Mouse (Mus musculus) CH12.LX (cell line): ENCODE data around the gene Pitx3. TPM values are rescaled to one million over a fixed set of nuclear protein-coding genes. Genes with fewer than 3 reads are reported as not detected.
A peak's percentile ranks its signal among the peaks of the same experiment; 100 is the strongest.
"Not testable (repeated sequence)": the region's sequence is repeated elsewhere in the genome, so short reads cannot be mapped to it uniquely, and the experiment has no call there.

Experiments used
- DNase-seq: peaks from one replicate; pipeline ENCODE4 v3.0.0-alpha.2; 2013; ENCODE audit errors: extremely low read depth
- H3K27ac ChIP-seq: 2 replicates; pipeline ENCODE4 v1.5.1; 2012; ENCODE audit warnings: low read depth, mild to moderate bottlenecking, control low read depth, moderate library complexity; ENCODE audit not compliant: insufficient read depth
- H3K27me3 ChIP-seq: replicated peaks from 2 replicates; pipeline ENCODE3; 2012; ENCODE audit warnings: inconsistent platforms
- H3K36me3 ChIP-seq, 2 experiments: replicated peaks in 1 of 2; 2 replicates each; pipeline versions ENCODE3 to v1.6.1; 2012; ENCODE audit warnings: inconsistent platforms in 1 of 2, low read length in 1 of 2, mild to moderate bottlenecking in 1 of 2, mixed read lengths in 1 of 2, moderate library complexity in 1 of 2; ENCODE audit not compliant: control insufficient read depth in 1 of 2, insufficient read depth in 1 of 2
- H3K4me1 ChIP-seq, 2 experiments: 2 replicates each; pipeline ENCODE4 v1.6.1; 2012; ENCODE audit warnings: inconsistent platforms in 1 of 2, moderate library complexity in 1 of 2; ENCODE audit not compliant: insufficient read depth in 2 of 2, control insufficient read depth in 1 of 2
- H3K4me2 ChIP-seq: 2 replicates; pipeline ENCODE4 v1.6.1; 2012; ENCODE audit warnings: low read depth, mild to moderate bottlenecking, control low read depth; ENCODE audit not compliant: poor library complexity, insufficient read depth, severe bottlenecking
- H3K4me3 ChIP-seq, 3 experiments: fragments of 150-350 bp in 1 of 3; sonication (generic) in 1 of 3; replicated peaks in 1 of 3; 2 replicates each; pipeline versions ENCODE3 to v1.5.1; 2011 to 2012; ENCODE audit warnings: low read depth in 2 of 3, low read length in 2 of 3, mild to moderate bottlenecking in 2 of 3, moderate library complexity in 2 of 3, control low read depth in 1 of 3, improper control_type of control experiment in 1 of 3, inconsistent platforms in 1 of 3, mixed read lengths in 1 of 3; ENCODE audit not compliant: poor library complexity in 1 of 3
- H3K79me2 ChIP-seq: replicated peaks from 2 replicates; pipeline ENCODE4 v1.6.1; 2012; ENCODE audit warnings: mild to moderate bottlenecking, moderate library complexity; ENCODE audit not compliant: control insufficient read depth, poor library complexity, insufficient read depth, severe bottlenecking; ENCODE audit errors: extremely low read depth
- H3K9ac ChIP-seq: 2 replicates; pipeline ENCODE4 v1.6.1; 2012; ENCODE audit warnings: low read depth, mild to moderate bottlenecking, control low read depth, moderate library complexity; ENCODE audit not compliant: insufficient read depth
- H3K9me3 ChIP-seq: replicated peaks from 2 replicates; pipeline ENCODE3; 2012; ENCODE audit warnings: low read length, inconsistent platforms, mixed read lengths
- BHLHE40 ChIP-seq: IDR thresholded peaks from 2 replicates; pipeline ENCODE4 v1.6.1; 2011; ENCODE audit warnings: mild to moderate bottlenecking, low read depth, low read length, improper control_type of control experiment
- ETS1 ChIP-seq: conservative IDR thresholded peaks from 2 replicates; pipeline ENCODE4 v1.6.1; 2012; ENCODE audit warnings: low read depth, mild to moderate bottlenecking, inconsistent platforms, low read length, improper control_type of control experiment, moderate library complexity
- GABPA ChIP-seq: IDR thresholded peaks from 2 replicates; pipeline ENCODE4 v1.6.1; 2012; ENCODE audit warnings: low read depth, low read length, improper control_type of control experiment, inconsistent platforms; ENCODE audit not compliant: insufficient replicate concordance
- IRF4 ChIP-seq: IDR thresholded peaks from 2 replicates; pipeline ENCODE4 v1.6.1; 2014; ENCODE audit warnings: low read depth, mild to moderate bottlenecking, inconsistent platforms, low read length, improper control_type of control experiment
- JUND ChIP-seq: conservative IDR thresholded peaks from 2 replicates; pipeline ENCODE4 v1.6.1; 2011; ENCODE audit warnings: low read depth, low read length, improper control_type of control experiment
- KAT2A ChIP-seq: IDR thresholded peaks from 2 replicates; pipeline ENCODE4 v1.6.1; 2012; ENCODE audit warnings: low read length, improper control_type of control experiment, inconsistent platforms; ENCODE audit not compliant: insufficient replicate concordance
- MAFK ChIP-seq: IDR thresholded peaks from 2 replicates; pipeline ENCODE4 v1.6.1; 2011; ENCODE audit warnings: low read length, improper control_type of control experiment; ENCODE audit not compliant: insufficient replicate concordance
- NRF1 ChIP-seq: IDR thresholded peaks from 2 replicates; pipeline ENCODE4 v1.6.1; 2014; ENCODE audit warnings: low read depth, mild to moderate bottlenecking, inconsistent platforms, low read length, improper control_type of control experiment, moderate library complexity
- PAX5 ChIP-seq: IDR thresholded peaks from 2 replicates; pipeline ENCODE4 v1.6.1; 2012; ENCODE audit warnings: low read length, inconsistent platforms, mixed read lengths
- POLR2AphosphoS2 ChIP-seq: IDR thresholded peaks from 2 replicates; pipeline ENCODE4 v1.6.1; 2011; ENCODE audit warnings: low read depth, low read length, improper control_type of control experiment
- RAD21 ChIP-seq: IDR thresholded peaks from 2 replicates; pipeline ENCODE4 v1.6.1; 2011; ENCODE audit warnings: low read depth, mild to moderate bottlenecking, low read length, improper control_type of control experiment, moderate library complexity
- SIN3A ChIP-seq: IDR thresholded peaks from 2 replicates; pipeline ENCODE4 v1.6.1; 2012; ENCODE audit warnings: low read length, improper control_type of control experiment, inconsistent platforms
- UBTF ChIP-seq: IDR thresholded peaks from 2 replicates; pipeline ENCODE4 v1.6.1; 2012; ENCODE audit warnings: low read depth, mild to moderate bottlenecking, inconsistent platforms, low read length, improper control_type of control experiment, moderate library complexity
- USF1 ChIP-seq: IDR thresholded peaks from 2 replicates; pipeline ENCODE4 v1.6.1; 2014; ENCODE audit warnings: low read depth, mild to moderate bottlenecking, inconsistent platforms, low read length, improper control_type of control experiment
- dilution Hi-C: fragments of 300-500 bp; cut with MboI; formaldehyde crosslinking; loops from 2 replicates; pipeline ENCODE4 v1.14.3; 2020; ENCODE audit warnings: low sequenced_read_pairs; ENCODE audit not compliant: extremely low pct_unique_long_range_greater_than_20kb, extremely low pct_ligation_motif_present
- in situ Hi-C: fragments of 300-500 bp; cut with MboI; formaldehyde crosslinking; loops from 3 replicates; pipeline ENCODE4 v1.14.3; 2019; ENCODE audit warnings: low sequenced_read_pairs, low pct_ligation_motif_present, low pct_unique_long_range_greater_than_20kb, mixed read lengths
- polyA plus RNA-seq: library from polyadenylated mRNA; unstranded; fragments of >175 nt; gene quantifications from 2 replicates; pipeline ENCODE4 v1.2.1, GENCODE M21; 2012; ENCODE audit warnings: low read depth; ENCODE audit not compliant: insufficient read length
- total RNA-seq, 2 experiments: library from RNA; depleted of rRNA; stranded (reverse); fragments of 300-350 nt in 1 of 2; fragments of >200 nt in 1 of 2; gene quantifications; 2 replicates each; pipeline ENCODE4 v1.2.3; 2012 to 2014

The Pitx3 gene
- total and polyA plus RNA-seq, 3 experiments: not detected

DNA sequence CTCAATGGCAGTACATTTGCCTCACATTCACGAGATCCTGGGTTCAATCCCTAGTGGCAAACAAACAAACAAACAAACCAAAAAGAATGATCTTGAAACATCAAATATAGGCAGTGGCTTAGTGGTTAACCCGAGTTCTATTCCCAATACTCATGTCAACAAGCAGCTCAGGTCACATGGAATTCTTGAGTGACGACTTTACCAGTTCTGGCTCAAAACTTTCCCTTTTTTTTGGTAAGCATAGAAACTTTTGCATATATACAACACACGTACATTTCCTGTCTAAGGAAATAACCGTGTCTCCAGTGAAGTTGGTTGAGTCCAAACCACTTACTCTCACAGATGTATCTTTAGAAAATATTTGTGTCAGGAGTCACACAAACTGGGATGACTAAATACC lies 24.4 kb upstream of the Pitx3 start (continued):
- no peak for TF ChIP-seq UBTF
- TF ChIP-seq IRF4: no peak
- TF ChIP-seq ETS1: no peak
- TF ChIP-seq SIN3A: no peak
- TF ChIP-seq MAFK: no peak
- TF ChIP-seq GABPA: no peak

DNA sequence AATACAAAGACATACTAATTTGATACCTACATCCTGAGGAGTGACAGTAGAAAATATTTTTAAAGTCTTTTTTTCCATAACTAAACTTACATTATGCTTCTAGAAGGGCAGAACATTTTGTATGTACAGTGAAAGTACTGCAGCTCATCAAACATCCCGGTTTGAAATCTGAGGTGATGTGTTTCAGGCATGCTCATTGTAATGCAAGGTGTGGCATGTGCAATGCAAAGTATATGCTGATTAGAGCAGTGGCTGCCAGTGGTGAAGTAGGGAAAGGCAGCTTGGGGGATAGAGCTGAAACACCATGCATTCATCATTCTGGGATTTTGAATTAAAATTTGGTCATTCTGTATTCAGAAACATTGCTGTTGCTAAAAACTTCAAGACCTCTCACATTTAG lies 21.8 kb upstream of the Pitx3 start:
- in situ Hi-C loops: no loop called here
- DNase-seq: no peak
- Histone ChIP-seq H3K79me2 (no peaks in the 10 kb centered on the region), H3K27me3 (no peaks in the 10 kb centered on the region), H3K27ac (no peak overlapping the region), H3K4me3 (no peak overlapping the region), H3K4me1 (no peaks in the 10 kb centered on the region), H3K9me3 (no peaks in the 10 kb centered on the region), H3K36me3 (peaks cover 27 to 60% of the 10 kb centered on the region in 2 experiments), H3K4me2 (no peak overlapping the region), H3K9ac (no peak overlapping the region)
- TF ChIP-seq BHLHE40: peak; percentile 50
- no peak for TF ChIP-seq NRF1
- dilution Hi-C loops: no loop called here

DNA sequence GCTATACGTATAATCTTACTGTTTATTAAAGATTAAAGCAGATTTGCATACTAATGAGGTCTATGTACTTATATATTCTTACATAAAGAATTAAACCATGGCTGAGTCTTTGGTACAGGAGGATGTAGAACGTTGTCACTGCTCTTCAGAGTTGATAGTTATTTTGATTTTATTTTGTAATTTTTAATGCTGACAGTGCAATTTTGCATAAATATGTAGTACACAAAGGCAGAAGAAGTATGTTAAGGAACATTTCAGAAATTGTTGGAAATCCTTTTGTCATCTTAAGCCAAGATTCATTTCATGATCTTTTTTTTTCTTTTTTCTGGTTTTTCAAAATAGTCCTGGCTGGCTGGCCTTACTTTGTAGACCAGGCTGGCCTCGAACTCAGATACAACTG lies 21.3 kb upstream of the Pitx3 start:
- H3K79me2 ChIP-seq: no peaks in the 10 kb centered on the region
- no peak overlapping the region for H3K4me3 ChIP-seq
- H3K4me2 ChIP-seq: no peak overlapping the region
- no peaks in the 10 kb centered on the region for H3K4me1 ChIP-seq
- no peak for TF ChIP-seq USF1
- TF ChIP-seq POLR2AphosphoS2: no peak
- TF ChIP-seq MAFK: peak; percentile 95
- no peak for TF ChIP-seq PAX5
- TF ChIP-seq JUND: no peak
- no peak for TF ChIP-seq IRF4
- TF ChIP-seq RAD21: no peak
- TF ChIP-seq KAT2A: no peak
- H3K27ac ChIP-seq: no peak overlapping the region
- dilution Hi-C loops: no loop called here
- in situ Hi-C loops: no loop called here
- no peaks in the 10 kb centered on the region for H3K9me3 ChIP-seq
- no peaks in the 10 kb centered on the region for H3K27me3 ChIP-seq
- H3K36me3 ChIP-seq: peaks cover 31 to 64% of the 10 kb centered on the region in 2 experiments
- H3K9ac ChIP-seq: no peak overlapping the region
- no peak for DNase-seq

DNA sequence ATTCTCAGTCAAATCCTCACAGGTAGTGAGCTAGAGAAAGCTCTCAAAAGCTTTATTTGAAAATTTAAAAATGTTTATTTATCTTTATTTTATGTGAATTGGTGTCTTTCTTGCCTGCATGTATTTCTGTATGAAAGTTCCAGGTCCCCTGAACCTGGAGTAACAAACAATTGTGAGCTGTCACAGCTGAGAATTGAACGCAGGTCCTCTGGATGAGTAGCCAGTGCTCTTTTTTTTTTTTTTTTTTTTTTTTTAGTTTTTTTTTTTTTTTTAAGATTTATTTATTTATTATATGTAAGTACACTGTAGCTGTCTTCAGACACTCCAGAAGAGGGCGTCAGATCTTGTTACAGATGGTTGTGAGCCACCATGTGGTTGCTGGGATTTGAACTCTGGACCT lies 19.0 kb upstream of the Pitx3 start:
- H3K36me3 ChIP-seq: peaks cover 33 to 69% of the 10 kb centered on the region in 2 experiments
- H3K4me2 ChIP-seq, H3K4me1 ChIP-seq, H3K27me3 ChIP-seq, H3K27ac ChIP-seq, H3K4me3 ChIP-seq, DNase-seq, dilution Hi-C loops, H3K79me2 ChIP-seq, H3K9ac ChIP-seq, H3K9me3 ChIP-seq, in situ Hi-C loops: not testable (repeated sequence)
